Mouse (Mus musculus): Measurements from ENCODE around the gene Kcnn3. TPM values are rescaled to one million over a fixed set of nuclear protein-coding genes. Genes with fewer than 3 reads are reported as not detected.

Gene Kcnn3
- polyA plus RNA-seq, 1 experiment = 1.3 TPM

DNA sequence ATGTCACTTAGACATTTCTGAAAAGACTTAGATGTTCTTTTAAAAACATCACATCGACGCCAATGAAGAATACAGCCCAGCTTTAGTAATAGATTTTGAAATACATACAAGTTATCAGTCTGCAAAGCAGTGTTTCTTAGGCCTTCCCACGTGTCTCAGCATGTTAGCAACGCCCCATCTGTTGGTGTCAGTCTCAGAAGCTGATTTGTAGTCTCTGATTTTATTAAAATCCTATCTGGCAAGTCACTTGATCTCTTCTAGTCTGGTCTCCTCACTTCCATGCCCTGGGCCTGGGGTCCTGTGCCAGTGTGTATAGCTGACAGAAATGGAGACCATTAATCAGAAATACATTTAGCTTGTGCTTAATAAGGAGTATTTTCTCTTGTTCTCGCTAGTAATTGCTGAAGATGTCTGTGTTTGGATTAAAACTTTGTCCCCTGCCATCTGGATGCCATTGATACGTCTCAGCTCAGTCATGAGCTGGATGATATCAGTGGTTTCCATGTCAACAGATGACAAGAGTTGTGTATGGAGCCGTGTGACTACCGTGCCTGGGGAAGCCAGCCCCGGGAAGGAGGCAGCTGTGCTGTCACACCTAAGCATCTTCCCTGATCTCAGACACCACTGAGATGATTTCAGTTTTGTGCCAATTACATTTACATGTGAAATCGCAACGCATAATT is 140.1 kb downstream of the Kcnn3 start:
- Histone ChIP-seq H3K36me3 (ENCODE audit: control insufficient read depth, insufficient read depth, low read length) (no peaks in the 10 kb centered on the region), H3K4me3 (ENCODE audit: insufficient read depth, low read depth, low read length) (no peak overlapping the region), H3K27me3 (replicated peaks; ENCODE audit: control insufficient read depth, insufficient read depth, low read length) (no peaks in the 10 kb centered on the region), H3K27ac (ENCODE audit: insufficient read depth, low read depth, low read length) (no peak overlapping the region), H3K4me1 (ENCODE audit: control insufficient read depth, insufficient read depth, low read length) (no peaks in the 10 kb centered on the region)
- 78% methylated on average over 11 of the region's 11 CpGs for WGBS
- no peak for TF ChIP-seq CTCF (conservative IDR thresholded peaks at IDR 0.05; ENCODE audit: insufficient read depth, insufficient read length, low read depth, low read length)
- TF ChIP-seq POLR2A (IDR thresholded peaks at IDR 0.05; ENCODE audit: low read depth, low read length) = no peak
- DNase-seq = no peak

DNA sequence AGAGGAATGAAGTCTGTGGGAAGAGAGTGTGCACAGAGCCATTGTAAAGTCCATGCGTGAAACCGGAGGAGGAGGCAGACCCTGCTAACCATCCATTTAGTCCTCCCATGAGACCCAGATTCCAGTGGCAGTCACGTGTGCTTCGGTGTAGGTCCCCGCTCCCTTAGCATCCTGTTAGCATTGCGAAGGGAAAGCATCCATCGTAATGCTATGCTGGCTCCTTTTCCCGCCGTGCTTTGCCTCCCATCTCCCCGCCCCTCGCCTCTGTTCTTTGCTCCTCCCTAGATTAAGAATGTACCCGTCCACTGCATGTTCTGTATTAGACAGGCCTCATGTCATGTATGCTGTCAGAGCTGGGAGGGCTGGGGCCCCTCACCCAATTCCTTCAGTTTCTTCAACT is 144.8 kb downstream of the Kcnn3 start:
- no peak overlapping the region for H3K27ac ChIP-seq (ENCODE audit: insufficient read depth, low read depth, low read length)
- no peak for TF ChIP-seq CTCF (conservative IDR thresholded peaks at IDR 0.05; ENCODE audit: insufficient read depth, insufficient read length, low read depth, low read length)
- no peak for TF ChIP-seq POLR2A (IDR thresholded peaks at IDR 0.05; ENCODE audit: low read depth, low read length)
- no peaks in the 10 kb centered on the region for H3K36me3 ChIP-seq (ENCODE audit: control insufficient read depth, insufficient read depth, low read length)
- DNase-seq = no peak
- H3K4me1 ChIP-seq (ENCODE audit: control insufficient read depth, insufficient read depth, low read length) = no peaks in the 10 kb centered on the region
- WGBS = 37% methylated on average over 12 of the region's 12 CpGs
- no peaks in the 10 kb centered on the region for H3K27me3 ChIP-seq (replicated peaks; ENCODE audit: control insufficient read depth, insufficient read depth, low read length)
- H3K4me3 ChIP-seq (ENCODE audit: insufficient read depth, low read depth, low read length) = no peak overlapping the region

DNA sequence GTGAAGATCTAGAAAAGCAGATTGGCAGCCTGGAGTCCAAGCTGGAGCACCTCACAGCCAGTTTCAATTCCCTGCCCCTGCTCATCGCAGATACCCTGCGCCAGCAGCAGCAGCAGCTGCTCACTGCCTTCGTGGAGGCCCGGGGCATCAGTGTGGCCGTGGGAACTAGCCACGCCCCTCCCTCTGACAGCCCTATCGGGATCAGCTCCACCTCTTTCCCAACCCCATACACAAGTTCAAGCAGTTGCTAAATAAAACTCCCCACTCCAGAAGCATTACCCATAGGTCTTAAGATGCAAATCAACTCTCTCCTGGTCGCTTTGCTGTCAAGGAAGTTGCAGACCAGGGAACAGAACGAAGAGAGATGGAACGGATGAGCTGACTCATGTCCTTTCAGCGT is 147.2 kb downstream of the Kcnn3 start:
- Histone ChIP-seq H3K4me3 (ENCODE audit: insufficient read depth, low read depth, low read length) (no peak overlapping the region), H3K27me3 (replicated peaks; ENCODE audit: control insufficient read depth, insufficient read depth, low read length) (no peaks in the 10 kb centered on the region), H3K4me1 (ENCODE audit: control insufficient read depth, insufficient read depth, low read length) (no peaks in the 10 kb centered on the region), H3K27ac (ENCODE audit: insufficient read depth, low read depth, low read length) (no peak overlapping the region), H3K36me3 (ENCODE audit: control insufficient read depth, insufficient read depth, low read length) (no peaks in the 10 kb centered on the region)
- WGBS = 42% methylated on average over 11 of the region's 11 CpGs
- DNase-seq = no peak
- no peak for TF ChIP-seq POLR2A (IDR thresholded peaks at IDR 0.05; ENCODE audit: low read depth, low read length)
- no peak for TF ChIP-seq CTCF (conservative IDR thresholded peaks at IDR 0.05; ENCODE audit: insufficient read depth, insufficient read length, low read depth, low read length)

DNA sequence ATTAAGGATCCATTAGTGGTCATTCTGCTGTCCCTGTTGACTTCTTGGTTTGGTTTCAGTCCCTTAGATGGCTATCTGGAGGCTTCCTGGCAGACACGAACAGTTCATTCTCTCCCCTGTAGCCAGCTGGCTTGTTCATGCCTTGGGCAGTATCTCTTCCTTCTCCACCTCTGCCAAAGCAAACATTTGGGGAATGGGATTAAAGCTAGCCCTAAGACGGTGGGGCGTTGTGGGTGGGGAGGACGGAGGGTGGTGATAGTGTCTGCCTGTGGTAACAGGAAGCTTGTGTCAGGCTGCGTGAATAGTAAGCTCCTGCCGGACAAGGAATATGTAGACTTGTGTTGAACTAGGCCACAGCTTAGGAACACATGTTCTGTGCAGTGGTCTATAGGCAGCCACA is 151.4 kb downstream of the Kcnn3 start:
- Histone ChIP-seq H3K27ac (ENCODE audit: insufficient read depth, low read depth, low read length) (no peak overlapping the region), H3K27me3 (replicated peaks; ENCODE audit: control insufficient read depth, insufficient read depth, low read length) (no peaks in the 10 kb centered on the region), H3K4me3 (ENCODE audit: insufficient read depth, low read depth, low read length) (no peak overlapping the region), H3K4me1 (ENCODE audit: control insufficient read depth, insufficient read depth, low read length) (no peaks in the 10 kb centered on the region), H3K36me3 (ENCODE audit: control insufficient read depth, insufficient read depth, low read length) (no peaks in the 10 kb centered on the region)
- DNase-seq = no peak
- WGBS = 54% methylated on average over 6 of the region's 6 CpGs
- no peak for TF ChIP-seq CTCF (conservative IDR thresholded peaks at IDR 0.05; ENCODE audit: insufficient read depth, insufficient read length, low read depth, low read length)

DNA sequence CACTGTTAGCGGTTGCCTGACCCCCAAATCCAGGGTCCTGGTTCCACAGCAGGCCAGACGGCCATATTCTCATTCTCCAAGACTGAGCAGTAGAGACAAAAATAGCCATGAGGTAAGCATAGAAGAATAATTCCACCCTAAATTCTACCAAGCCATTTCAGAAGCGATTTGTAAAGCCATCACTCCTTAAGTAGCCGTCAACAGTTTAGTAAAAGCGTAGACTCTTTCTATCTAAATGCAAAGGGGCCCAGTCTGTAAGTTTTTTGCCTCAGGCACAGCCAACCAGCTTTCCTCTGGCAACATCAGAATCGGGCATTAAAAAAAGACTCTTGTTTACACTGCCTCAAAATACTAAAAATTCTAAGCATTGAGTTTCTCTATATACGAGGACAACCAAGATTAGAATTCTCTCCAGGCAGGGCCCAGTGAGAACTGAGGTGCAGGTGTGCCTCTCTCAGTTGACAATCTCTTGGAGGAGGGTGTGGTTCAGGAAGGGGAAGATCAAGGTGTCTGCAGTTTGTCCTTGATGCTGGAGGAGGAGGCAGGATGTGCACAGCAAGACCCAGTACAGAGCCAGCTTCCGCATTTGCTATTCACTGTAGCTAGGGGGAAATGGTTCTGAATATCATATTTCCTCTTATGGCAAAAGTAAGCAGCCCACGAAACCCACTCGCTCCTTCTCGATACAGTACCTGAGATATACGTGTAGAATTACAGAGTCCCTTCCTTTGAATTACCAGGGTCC is 152.8 kb downstream of the Kcnn3 start:
- H3K27ac ChIP-seq (ENCODE audit: insufficient read depth, low read depth, low read length) = no peak overlapping the region
- WGBS = 69% methylated on average over 12 of the region's 12 CpGs
- no peak overlapping the region for H3K4me3 ChIP-seq (ENCODE audit: insufficient read depth, low read depth, low read length)
- no peaks in the 10 kb centered on the region for H3K36me3 ChIP-seq (ENCODE audit: control insufficient read depth, insufficient read depth, low read length)
- TF ChIP-seq POLR2A (IDR thresholded peaks at IDR 0.05; ENCODE audit: low read depth, low read length) (no peak), CTCF (conservative IDR thresholded peaks at IDR 0.05; ENCODE audit: insufficient read depth, insufficient read length, low read depth, low read length) (no peak)
- no peaks in the 10 kb centered on the region for H3K27me3 ChIP-seq (replicated peaks; ENCODE audit: control insufficient read depth, insufficient read depth, low read length)
- no peaks in the 10 kb centered on the region for H3K4me1 ChIP-seq (ENCODE audit: control insufficient read depth, insufficient read depth, low read length)
- DNase-seq = no peak

DNA sequence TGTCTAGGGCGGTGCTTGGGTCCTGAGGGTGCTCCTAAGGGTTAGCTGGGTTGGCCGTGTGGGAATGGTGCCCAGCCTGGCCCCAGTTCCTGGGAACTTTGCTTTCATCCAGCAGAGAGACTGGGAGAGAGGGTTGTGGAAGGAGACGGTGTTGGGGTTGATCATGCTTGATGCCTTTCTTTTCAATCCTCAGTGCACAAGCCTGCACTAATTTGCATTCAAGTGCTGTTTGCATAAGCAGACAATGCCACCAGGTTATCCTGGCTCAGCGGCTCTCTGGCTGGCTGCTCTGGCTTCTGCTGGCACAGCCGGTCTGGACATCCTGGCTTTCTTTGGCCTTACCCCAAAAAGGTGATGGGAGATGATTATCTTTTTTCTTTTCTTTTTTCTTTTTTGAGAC is 157.7 kb downstream of the Kcnn3 start:
- DNase-seq = no peak
- WGBS = 68% methylated on average over 5 of the region's 5 CpGs
- H3K4me1 ChIP-seq (ENCODE audit: control insufficient read depth, insufficient read depth, low read length) = no peaks in the 10 kb centered on the region
- H3K4me3 ChIP-seq (ENCODE audit: insufficient read depth, low read depth, low read length) = no peak overlapping the region
- no peaks in the 10 kb centered on the region for H3K36me3 ChIP-seq (ENCODE audit: control insufficient read depth, insufficient read depth, low read length)
- no peaks in the 10 kb centered on the region for H3K27me3 ChIP-seq (replicated peaks; ENCODE audit: control insufficient read depth, insufficient read depth, low read length)
- H3K27ac ChIP-seq (ENCODE audit: insufficient read depth, low read depth, low read length) = no peak overlapping the region
- no peak for TF ChIP-seq POLR2A (IDR thresholded peaks at IDR 0.05; ENCODE audit: low read depth, low read length)
- TF ChIP-seq CTCF (conservative IDR thresholded peaks at IDR 0.05; ENCODE audit: insufficient read depth, insufficient read length, low read depth, low read length) = no peak

DNA sequence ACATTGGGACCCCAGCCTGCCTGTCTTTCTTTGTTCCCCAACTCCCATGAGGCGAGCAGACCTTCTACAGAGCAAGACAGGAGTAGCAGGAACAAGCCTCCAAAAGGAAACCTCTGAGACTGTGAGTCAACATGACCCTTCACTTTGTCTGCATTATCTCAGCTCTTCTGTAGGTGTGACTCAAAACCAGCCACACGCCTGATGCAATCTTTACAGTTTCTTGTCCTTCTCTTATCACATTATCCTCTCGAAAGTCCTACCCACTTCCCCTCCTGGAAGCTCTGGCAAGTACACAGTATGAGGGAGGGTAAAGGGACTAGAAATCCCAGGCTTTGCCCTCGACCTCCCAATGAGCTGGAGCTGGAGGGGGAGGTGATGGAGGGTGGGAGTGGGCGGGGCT is 166.1 kb downstream of the Kcnn3 start:
- 57% methylated on average over 5 of the region's 5 CpGs for WGBS
- no peak overlapping the region for H3K4me3 ChIP-seq (ENCODE audit: insufficient read depth, low read depth, low read length)
- H3K4me1 ChIP-seq (ENCODE audit: control insufficient read depth, insufficient read depth, low read length) = no peaks in the 10 kb centered on the region
- no peak overlapping the region for H3K27ac ChIP-seq (ENCODE audit: insufficient read depth, low read depth, low read length)
- H3K27me3 ChIP-seq (replicated peaks; ENCODE audit: control insufficient read depth, insufficient read depth, low read length) = no peaks in the 10 kb centered on the region
- H3K36me3 ChIP-seq (ENCODE audit: control insufficient read depth, insufficient read depth, low read length) = no peaks in the 10 kb centered on the region
- no peak for DNase-seq
- TF ChIP-seq POLR2A (IDR thresholded peaks at IDR 0.05; ENCODE audit: low read depth, low read length) (no peak), CTCF (conservative IDR thresholded peaks at IDR 0.05; ENCODE audit: insufficient read depth, insufficient read length, low read depth, low read length) (no peak)

Measured in kidney, adult 2 months (tissue).